Mouse (Mus musculus) urinary bladder, postnatal 4 days (tissue): ENCODE measurements around the gene Ulk4.

Experiments
- DNase-seq, 2 experiments: peaks; one replicate each; pipeline ENCODE4 v3.0.0; 2021 to 2022; ENCODE audit warnings: low spot score in 2 of 2

Ulk4 gene

GRCm38 (mm10) chr9:121195106-121195505 is 81.9 kb downstream of the Ulk4 start:
- DNase-seq: no peak

DNA sequence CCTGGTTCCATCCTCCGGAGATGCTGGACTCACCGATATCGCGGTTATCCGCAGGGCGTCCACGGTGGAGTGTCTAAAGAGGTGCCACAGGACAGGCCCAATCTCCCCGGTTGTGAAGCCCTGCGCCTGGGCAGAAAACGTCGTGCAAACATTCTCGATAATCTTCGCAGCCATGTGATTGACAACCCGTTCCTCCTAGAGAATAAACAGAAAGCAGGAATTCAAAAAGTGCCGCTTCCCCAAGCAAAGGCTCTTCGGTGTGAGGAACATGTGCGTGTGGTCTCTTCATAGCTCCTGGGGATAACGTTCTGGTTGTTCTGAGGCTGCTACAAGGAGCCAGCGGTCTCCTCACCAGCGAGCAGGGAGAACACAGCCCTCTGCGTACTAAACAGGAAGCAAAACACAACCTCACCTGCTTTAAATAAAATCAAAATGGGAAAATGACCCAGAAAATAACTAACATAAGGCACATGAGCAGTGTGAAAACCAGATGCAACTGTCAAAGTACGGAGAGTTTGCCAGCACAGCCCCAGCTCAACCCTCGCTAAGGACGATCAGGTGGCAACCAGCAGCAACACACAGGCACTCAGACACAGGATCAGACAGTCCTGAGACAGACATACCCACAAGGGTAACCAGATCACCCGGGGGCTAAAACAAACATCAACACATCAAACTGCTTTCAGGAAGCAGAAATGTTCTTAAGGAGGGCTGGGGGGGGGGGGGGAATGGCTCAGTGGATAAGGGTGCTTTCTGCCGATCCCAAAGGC is 84.2 kb downstream of the Ulk4 start:
- no peak for DNase-seq

GRCm38 (mm10) chr9:121187811-121188210 is 89.2 kb downstream of the Ulk4 start:
- DNase-seq: no peak

- DNase-seq: no peak
These were observed 91.2 kb downstream of the Ulk4 start for GRCm38 (mm10) chr9:121185796-121186195.

DNA sequence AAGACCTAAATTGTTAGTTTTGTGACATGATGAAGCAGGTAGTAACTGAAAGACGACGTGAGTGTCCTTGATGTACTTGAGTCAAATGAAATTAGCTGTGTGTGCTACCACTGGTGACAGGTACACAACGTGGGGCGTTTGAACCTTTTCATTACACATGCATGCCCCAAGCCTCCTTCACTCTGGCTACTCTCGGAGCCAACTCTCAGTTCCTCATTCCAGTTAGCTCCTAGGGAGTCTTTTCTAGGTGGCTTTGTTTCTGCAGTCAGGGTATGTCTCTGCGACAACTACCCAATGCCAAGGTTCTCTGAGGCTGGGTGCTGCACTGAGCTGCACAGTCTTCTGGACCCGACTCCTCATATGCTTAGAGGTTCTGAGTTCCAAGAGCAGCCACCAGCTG is 100.6 kb downstream of the Ulk4 start:
- DNase-seq: no peak

- no peak for DNase-seq
These were observed 101.8 kb downstream of the Ulk4 start for GRCm38 (mm10) chr9:121175201-121175600.

GRCm38 (mm10) chr9:121172123-121172522 is 104.9 kb downstream of the Ulk4 start:
- no peak for DNase-seq

GRCm38 (mm10) chr9:121171609-121172008 is 105.4 kb downstream of the Ulk4 start:
- no peak for DNase-seq

DNA sequence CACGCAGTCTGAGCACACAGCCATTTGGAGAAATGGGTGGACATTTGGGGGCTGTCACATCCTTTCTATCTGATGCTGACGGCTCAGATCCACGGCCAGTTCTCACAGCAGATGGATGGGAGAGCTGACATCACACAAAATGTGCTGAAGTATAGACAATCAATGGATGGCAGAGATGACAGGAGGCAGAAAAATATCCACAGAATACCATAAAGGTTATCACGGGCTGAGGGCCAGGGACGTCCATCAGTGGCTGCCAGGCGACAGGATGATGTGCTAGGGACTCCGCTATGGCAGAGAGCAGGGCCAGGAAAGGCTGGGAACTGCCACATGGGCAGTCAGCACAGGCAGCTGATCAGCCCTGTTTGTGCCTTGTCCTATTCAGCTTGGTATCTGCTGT is 112.4 kb downstream of the Ulk4 start:
- DNase-seq: no peak

GRCm38 (mm10) chr9:121162789-121163188 is 114.2 kb downstream of the Ulk4 start:
- no peak for DNase-seq

GRCm38 (mm10) chr9:121161818-121162565 is 115.0 kb downstream of the Ulk4 start:
- no peak for DNase-seq

DNA sequence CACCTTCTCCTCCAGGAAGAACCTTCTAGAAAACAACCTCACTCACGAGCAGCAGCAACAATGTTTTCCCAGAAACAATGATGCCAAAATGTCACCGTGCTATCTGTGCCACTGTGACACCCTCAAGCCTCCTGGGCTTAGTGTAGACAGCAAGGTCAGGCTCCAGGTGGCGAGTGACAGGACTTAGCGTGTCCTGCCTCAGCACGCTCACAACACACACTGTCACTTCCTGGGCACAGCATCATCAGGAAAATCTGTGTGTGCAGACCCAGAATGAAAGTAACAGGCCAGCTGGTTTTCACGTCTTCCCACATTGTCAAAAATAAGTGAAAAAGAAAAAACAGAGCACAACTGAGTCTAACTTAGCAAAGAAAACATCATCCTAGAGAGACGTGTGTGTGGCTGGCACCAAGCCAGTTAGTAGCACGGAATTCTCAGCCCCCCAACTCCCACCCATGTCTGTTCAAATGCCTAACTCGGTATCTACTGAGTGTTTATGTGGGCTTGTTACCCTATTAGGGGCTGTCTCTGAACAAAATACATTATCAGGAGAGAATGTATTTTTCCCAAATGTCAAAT is 120.7 kb downstream of the Ulk4 start:
- DNase-seq: no peak

DNA sequence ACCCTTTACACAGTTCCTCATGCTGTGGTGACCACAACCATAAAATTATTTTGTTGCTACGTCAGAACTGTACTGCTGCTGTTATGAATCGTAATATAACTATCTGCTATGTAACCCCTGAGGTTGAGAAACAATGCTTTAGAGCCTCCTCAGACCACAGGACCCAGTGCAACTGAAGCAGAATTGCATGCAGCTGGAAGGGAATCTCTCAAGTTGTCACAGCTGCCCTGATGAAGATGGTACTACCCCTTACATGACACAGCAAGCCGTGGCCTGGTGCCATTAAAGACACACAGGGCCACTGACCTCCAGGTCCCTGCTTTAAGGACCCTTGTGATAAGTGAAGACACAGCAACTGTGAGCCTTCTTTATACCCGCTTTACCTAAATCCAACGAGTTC is 123.7 kb downstream of the Ulk4 start:
- no peak for DNase-seq

DNA sequence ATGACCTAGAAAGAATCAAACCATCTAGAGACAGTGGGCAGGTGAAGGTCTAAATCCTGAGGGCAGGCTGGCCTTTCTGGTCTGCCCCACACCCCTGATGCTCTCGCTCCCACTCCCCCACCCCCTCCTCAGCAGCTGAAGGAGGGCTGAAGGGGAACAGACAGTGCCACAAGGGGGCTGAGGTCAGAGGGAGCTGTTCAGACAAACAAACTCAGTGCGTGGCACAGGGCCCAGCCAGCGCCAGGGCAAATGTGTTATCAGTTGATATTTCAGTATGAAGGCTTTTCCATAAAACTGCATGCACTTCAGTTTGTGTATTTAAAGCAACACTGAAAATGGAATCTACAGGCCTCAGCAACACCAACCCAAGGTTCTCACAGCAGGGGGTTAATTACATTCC is 128.4 kb downstream of the Ulk4 start:
- DNase-seq: no peak

- no peak for DNase-seq
These were observed 133.8 kb downstream of the Ulk4 start for GRCm38 (mm10) chr9:121143208-121143607.

DNA sequence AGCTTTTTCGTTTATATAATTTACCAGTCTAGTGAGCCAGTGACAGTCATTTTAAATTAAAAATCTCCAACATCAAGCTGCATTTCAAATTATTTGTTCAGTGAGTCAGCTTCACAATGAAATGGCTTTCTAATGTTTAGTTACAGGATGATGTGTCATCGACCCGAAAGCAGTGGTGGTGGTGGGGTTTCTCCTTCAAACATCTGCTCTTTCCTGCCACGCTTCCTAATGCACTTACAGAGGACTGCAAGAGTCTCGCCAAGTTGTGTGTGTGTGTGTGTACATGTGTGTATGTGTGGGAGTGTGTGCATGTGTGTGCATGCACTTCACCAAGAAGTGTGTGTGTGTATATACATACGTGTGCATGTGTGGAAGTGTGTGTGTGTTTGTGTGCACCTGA is 144.4 kb downstream of the Ulk4 start:
- DNase-seq: no peak

DNA sequence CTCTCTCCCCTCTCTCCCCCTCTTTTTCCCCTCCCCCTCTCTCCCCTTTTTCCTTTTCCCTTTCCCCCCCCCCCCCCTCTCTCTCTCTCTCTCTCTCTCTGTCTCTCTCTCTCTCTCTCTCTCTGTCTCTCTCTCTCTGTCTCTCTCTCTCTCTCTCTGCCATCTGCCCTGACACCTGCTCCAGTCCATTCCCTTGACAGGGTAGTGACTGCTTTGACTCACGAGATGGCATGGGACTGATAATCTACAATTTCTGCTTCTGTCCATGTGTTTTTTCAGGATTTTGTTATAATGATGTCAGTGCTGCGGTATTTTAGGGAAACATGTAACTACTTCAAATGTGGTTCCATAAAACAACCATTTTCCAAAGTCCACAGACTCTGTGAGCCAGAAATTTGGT is 147.5 kb downstream of the Ulk4 start:
- DNase-seq: no peak

- DNase-seq: no peak
These were observed 148.1 kb downstream of the Ulk4 start for GRCm38 (mm10) chr9:121128934-121129333.

DNA sequence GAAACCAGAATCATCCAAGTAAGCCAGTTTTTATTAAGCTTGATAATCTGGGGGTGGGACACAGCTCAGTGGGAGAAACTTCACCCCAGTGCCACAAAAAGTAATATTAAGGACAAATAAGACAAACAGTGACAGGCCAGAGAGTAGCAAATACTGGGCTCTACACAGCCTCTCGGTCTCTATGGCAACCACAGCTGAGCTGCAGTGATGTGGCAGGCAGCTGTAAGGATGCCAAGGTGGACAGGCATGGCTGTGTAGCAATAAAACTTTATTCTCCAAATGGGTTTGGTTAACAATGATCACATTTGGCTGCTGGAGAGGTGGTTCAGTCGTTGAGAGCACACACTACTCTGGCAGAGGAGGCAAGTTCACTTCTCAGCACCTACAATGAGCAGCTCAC is 150.0 kb downstream of the Ulk4 start:
- DNase-seq: no peak

GRCm38 (mm10) chr9:121124705-121125104 is 152.3 kb downstream of the Ulk4 start:
- no peak for DNase-seq

DNA sequence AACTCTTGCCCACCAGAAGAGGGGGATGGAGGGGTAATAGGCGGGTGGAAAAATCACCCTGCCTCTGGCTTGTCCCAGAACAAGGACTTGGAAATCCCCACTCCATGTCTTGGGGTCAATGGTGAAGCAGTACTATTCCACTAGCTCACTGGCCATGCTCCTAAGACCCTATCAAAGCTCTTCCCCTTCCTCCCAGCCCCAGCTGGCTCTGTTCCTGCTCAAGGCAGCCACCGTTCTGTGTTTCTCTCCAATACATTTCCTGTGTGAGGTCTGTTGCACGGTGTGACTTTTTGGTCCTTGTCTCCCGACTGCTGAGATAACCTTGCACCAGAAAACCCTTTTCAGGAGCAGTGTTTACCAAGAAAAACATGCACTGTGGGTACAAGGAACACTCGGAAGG is 155.0 kb downstream of the Ulk4 start:
- no peak for DNase-seq

GRCm38 (mm10) chr9:121117936-121118335 is 159.1 kb downstream of the Ulk4 start:
- no peak for DNase-seq

- no peak for DNase-seq
These were observed 164.9 kb downstream of the Ulk4 start for GRCm38 (mm10) chr9:121112131-121112530.
